Mouse (Mus musculus) heart, postnatal 25 days (tissue): Measurements from ENCODE around the gene Ldhc. TPM values are rescaled to one million over a fixed set of nuclear protein-coding genes. Genes with fewer than 3 reads are reported as not detected.
A peak's percentile ranks its signal among the peaks of the same experiment; 100 is the strongest.

ENCODE experiments used
- DNase-seq: peaks from one replicate; pipeline ENCODE4 v3.0.0; 2022; ENCODE audit warnings: low spot score
- intact Hi-C: fragments of 180-260 bp; cut with DNase I; formaldehyde crosslinking; loops from one replicate; pipeline ENCODE4 v1.15.1; 2025
- total RNA-seq, 2 experiments: library from RNA; stranded (reverse); gene quantifications; 2 replicates each; pipeline ENCODE4 v1.2.3; 2021

The Ldhc gene
- total RNA-seq, 2 experiments from 2014 or later = not detected

- intact Hi-C loops = loop anchor here (5.0 kb wide), 1 partner anchor 117 kb away; the partner anchor contains the start of gene Uevld
Measured at GRCm38 (mm10) chr7:46840326-46840725, 20.7 kb upstream of the Ldhc start.

DNA sequence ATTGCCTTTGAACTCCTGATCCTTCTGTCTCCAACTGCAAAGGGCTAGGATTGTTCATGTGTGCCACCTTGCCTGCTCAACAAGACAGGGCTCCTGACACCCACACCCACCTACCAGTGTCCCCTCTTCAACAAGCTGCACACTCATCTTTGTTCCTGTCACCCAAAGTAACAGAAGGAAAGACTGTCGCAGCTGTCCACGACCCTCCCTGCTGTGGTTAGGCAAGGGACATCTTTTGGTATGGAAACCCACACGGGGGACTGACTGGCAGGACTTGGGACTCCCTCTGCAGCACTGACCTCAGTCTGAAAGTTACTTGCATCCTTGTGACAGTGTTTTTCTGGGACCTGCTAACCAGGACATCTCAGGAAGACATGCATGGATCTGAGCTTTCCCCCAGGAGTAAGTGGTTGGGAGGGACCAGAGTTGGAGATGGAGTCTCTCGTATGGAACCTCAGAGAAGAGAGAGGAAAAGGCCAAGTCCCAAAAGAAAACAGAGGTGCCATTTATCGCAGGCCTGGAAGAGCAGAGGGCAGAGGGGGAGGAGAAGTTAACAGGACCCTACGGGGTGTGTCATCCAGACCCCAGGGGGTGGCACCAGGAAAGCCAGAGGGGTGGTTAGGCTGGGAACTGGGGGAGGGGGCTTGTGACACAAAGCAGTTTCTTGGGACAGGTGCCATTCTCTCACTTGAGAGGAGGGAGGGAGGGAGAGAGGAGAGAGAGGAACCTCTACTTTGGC lies 20.0 kb upstream of the Ldhc start, which contains the start of gene Ldha:
TSS of gene Ldha (plus strand) at position 689 of the 739 bp plus-strand sequence.
- DNase-seq = no peak
- intact Hi-C loops = loop anchor here (5.0 kb wide), 1 partner anchor 116 kb away; the partner anchor contains the start of gene Uevld

More at GRCm38 (mm10) chr7:46840326-46840725, 20.7 kb upstream of the Ldhc start:
- no peak for DNase-seq

GRCm38 (mm10) chr7:46842278-46842677 lies 18.7 kb upstream of the Ldhc start:
- no peak for DNase-seq
- intact Hi-C loops = loop anchor here (5.0 kb wide), 1 partner anchor 115 kb away; the partner anchor contains the start of gene Uevld

DNA sequence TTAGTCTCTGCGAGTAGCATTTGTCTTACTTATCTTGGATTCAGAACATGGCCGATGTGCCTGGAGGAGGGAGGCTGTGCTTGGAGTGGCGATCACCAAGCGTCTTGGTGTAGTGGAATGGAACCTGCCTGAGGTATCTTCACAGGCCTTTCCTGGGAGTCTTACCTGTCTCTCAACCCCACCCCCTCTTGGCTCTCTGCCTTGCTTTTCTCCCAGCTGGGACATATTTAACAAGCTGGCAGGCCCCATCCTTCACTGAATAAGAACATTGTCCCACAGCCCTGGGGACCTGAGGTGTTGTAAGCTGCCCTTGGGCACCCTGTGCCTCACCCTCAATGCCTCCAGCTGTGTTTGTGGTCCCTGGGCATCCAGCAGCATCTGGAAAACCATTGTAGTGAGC lies 17.4 kb upstream of the Ldhc start:
- intact Hi-C loops = loop anchor here (5.0 kb wide), 1 partner anchor 114 kb away; the partner anchor contains the start of gene Uevld
- DNase-seq = no peak

- intact Hi-C loops = no loop called here
Measured at GRCm38 (mm10) chr7:46845211-46845977, 15.6 kb upstream of the Ldhc start.

DNA sequence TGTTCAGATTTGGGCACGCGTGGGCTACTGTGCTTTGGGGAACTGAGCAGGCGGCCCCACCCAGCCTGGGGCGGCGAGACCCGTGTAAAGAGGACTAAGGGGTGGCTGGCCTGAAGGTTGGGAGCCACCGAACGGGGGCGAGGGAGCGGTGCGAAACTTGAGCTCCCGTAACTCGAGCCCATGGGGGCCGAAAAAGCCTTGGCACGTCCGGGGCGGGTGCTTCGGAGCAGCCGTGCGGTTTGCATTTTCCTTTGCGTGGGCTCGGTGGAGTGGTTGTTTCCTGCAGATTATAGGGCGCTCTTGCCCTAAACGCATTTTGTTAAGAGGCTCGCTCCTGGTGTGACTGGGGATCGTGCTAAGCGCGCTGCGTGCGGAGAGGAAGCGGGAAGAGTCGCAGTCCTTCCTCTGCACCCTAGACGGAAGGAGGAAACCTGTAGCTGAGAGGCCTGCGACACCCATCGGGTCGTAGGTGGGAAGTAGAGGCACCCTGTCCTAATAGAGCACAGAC lies 15.0 kb upstream of the Ldhc start:
- DNase-seq = no peak
- intact Hi-C loops = loop anchor here (2.0 kb wide), 2 partner anchors 29 to 51 kb away; no protein-coding TSS in a partner anchor

More at GRCm38 (mm10) chr7:46845211-46845977, 15.6 kb upstream of the Ldhc start:
- peak; percentile 87 for DNase-seq

- intact Hi-C loops = loop anchor here (2.0 kb wide), 2 partner anchors 30 to 52 kb away; no protein-coding TSS in a partner anchor
- DNase-seq = peak; percentile 27
Measured at GRCm38 (mm10) chr7:46846486-46847244, 14.3 kb upstream of the Ldhc start.

GRCm38 (mm10) chr7:46849287-46849686 lies 11.7 kb upstream of the Ldhc start:
- no peak for DNase-seq
- intact Hi-C loops = no loop called here

GRCm38 (mm10) chr7:46851026-46851425 lies 10.0 kb upstream of the Ldhc start:
- intact Hi-C loops = loop anchor here (5.0 kb wide), 1 partner anchor 66 kb away; the partner anchor contains the start of gene Tsg101
- DNase-seq = no peak

DNA sequence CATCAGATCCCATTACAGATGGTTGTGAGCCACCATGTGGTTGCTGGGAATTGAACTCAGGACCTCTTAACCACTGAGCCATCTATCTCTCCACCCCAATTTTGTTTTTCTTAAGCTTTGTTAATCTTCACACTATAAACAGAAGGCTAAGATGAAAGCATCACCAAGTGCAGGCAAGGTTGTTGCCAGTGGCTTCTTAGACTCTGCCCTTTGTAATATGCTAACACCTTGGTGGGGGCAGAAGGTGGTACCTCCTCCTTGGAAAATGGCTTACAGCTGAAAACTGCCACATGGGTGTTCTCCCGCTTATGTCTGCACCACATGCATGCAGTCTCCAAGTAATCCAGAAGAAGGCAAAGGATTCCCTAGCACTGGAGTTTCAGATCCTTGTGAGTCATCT lies 8.3 kb upstream of the Ldhc start:
- no peak for DNase-seq
- intact Hi-C loops = loop anchor here (5.0 kb wide), 1 partner anchor 65 kb away; the partner anchor contains the start of gene Tsg101

DNA sequence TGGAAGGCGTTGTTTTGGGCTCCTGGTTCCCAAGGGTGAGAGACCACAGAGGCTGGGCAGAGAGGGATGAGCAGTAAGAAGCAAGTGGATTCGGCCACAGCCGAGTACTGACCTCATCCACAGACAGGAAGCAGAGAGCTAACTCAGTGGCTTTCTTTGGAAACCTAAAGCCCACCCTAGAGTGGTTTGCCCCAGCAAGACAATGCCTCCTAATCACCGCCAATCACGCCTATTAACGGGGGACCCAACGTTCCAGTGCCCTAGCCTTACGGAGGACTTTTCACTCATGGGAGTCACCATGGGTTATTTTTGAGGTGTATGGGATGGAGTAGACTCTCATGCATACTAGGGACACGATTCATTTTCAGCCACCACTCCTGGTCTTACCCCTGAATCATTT lies 7.6 kb upstream of the Ldhc start:
- intact Hi-C loops = loop anchor here (5.0 kb wide), 1 partner anchor 64 kb away; the partner anchor contains the start of gene Tsg101
- DNase-seq = no peak

GRCm38 (mm10) chr7:46855866-46856560 lies 5.0 kb upstream of the Ldhc start:
- no peak for DNase-seq
- intact Hi-C loops = no loop called here

GRCm38 (mm10) chr7:46857436-46857835 lies 3.6 kb upstream of the Ldhc start:
- intact Hi-C loops = no loop called here
- DNase-seq = no peak

DNA sequence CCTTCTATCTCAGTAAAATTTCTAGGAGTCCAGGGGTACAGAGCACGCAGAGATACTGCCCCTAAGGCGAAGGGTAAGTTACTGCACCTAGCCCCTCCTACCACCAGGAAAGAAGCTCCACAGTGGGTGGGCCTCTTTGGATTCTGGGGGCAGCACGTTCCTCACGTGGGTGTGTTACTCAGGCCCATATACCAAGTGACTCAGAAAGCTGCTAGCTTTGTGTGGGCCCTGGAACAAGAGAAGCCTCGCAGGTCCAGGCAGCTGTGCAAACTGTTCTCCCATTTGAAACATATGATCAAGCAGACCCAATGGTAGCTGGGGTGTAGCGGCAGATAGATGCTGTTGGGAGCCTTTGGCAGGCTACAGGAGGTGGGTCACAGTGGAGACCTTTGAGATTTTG lies 2.0 kb upstream of the Ldhc start:
- intact Hi-C loops = no loop called here
- DNase-seq = no peak

- intact Hi-C loops = no loop called here
- no peak for DNase-seq
Measured at GRCm38 (mm10) chr7:46871988-46872387, 11.0 kb downstream of the Ldhc start.

DNA sequence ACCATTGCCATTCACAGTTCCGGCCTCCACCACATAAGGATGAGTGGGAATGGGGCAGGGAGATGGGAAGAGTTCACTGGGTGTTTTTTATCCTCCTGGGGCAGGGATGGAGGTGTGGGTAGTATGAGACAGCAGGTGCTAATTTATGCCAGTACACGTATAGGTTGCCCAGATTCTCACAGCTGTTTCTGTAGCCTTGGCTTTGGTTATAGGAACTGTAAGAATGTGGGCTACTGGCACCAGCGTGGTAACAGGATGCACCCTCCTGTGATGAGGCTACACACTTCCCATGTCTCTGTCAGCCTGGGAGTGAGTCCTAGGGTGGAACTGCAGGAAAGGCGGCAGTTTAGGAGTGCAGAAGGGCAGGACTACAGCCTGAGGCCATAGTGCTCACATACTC lies 15.8 kb downstream of the Ldhc start:
- intact Hi-C loops = no loop called here
- DNase-seq = no peak

GRCm38 (mm10) chr7:46877255-46877654 lies 16.3 kb downstream of the Ldhc start:
- DNase-seq = no peak
- intact Hi-C loops = no loop called here

DNA sequence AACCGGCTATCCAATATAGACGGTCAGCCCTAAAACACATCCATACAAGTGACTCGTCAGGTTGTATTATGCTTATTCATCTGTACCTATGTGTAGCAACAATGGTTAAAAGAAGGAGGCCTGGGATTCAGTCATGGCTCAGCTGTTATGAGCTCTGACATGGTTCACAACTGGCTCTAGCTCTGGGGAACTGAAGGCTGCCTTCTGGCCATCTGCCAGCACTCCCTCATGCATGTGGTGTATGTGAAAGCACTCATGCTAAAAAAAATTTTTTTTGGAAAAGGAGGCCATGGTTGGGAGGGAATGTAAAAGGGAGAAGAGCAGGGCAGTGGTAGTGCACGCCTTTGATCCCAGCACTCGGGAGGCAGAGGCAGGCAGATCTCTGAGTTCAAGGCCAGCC lies 18.8 kb downstream of the Ldhc start:
- DNase-seq = no peak
- intact Hi-C loops = no loop called here

DNA sequence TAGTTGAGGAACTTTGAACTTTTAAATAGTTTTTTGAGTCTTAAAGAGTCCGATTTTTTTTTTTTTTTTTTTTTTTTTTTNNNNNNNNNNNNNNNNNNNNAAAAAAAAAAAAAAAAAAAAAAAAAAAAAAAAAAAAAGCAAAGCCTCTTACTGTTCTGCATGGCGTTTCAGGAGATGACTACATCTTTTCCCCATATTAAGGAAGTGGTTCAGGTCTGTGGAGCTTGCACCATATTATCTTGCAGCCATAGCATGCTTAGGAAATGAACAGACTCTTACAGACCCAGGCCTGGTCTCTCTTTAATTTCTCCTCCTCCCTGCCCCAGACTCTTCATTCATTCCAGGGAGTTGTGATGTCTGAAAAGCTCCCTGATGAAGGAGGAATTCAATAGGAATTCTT lies 20.0 kb downstream of the Ldhc start:
- intact Hi-C loops = no loop called here
- DNase-seq = no peak
